Mouse (Mus musculus): ENCODE measurements around the gene Acbd3. TPM values are rescaled to one million over a fixed set of nuclear protein-coding genes. Genes with fewer than 3 reads are reported as not detected.

Gene Acbd3
- polyA plus RNA-seq (2015; fragmentation: Nextera tagmentation; extraction: Ambion mirVana) = 20.0 and 23.1 TPM in 2 replicates

DNA sequence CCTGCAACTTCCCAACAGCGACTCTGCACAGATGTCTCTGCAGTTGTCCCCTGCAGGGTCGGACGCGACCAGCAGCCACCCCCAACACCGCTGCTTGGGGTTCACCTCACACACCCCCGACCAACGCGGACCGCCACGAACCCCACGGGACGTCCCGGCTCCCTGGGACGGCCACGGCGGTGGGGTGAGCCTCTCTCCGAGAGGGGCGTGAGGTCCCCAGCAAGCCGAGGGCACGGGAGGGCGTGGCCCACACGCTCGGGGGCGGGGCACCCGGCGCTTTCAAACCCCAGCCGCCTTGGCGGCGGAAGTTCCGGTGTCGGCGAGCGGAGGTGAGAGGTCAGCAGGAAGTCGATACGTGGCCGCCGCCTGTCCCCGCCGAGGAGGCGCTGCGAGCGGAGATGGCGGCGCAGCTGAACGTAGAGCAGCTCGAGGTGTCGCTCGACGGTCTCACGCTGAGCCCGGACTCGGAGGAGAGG lies at the start of gene Acbd3:
TSS of gene Acbd3 (plus strand) at position 340 of the 476 bp plus-strand sequence.

DNA sequence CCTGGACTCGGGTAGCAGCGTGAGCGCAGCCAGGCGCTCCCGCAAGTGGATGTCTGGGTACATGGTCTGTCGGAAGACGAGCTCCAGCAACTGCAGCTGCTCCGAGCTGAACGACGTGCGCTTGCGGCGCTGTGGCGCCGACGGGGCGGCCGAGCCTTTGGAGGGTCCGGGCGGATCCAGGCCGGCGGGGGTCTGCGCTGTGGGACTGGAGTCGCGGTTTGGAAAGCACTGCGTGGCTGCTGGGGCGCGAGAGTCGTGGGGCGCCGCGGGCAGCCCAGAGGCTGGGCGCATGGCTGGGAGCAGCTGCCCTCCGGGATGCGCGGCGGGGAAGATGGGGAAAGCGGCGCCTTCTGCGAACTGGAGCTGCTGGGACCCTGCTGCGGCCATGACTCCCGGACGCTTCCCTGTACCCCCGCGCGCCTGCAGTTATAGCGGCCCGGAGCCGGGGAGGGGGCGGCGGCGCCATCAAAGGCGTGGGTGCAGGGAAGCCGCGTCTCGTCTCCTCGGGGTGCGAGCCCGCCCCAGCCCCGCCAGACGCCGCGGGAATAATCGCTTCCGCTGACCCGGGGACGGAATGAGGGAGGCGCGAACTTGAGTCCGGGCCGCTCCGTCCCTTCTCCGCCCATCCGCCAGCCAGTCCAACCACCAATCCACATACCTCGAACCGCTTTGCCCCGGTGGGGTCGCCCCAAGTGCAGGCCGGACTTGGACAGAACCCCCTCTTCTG lies 29.1 kb upstream of the Acbd3 start, which contains the start of gene Mixl1:
TSS of gene Mixl1 (minus strand) at position 409 of the 727 bp plus-strand sequence.

Other genes with a start within 250 kb of the Acbd3 start
- gene Stum, start 242.5 kb upstream of the Acbd3 start, polyA plus RNA-seq (2015; fragmentation: Nextera tagmentation; extraction: Ambion mirVana) = 26.7 and 28.8 TPM in 2 replicates
- 31.9 and 32.3 TPM in 2 replicates for gene Parp1, start 157.1 kb upstream of the Acbd3 start, polyA plus RNA-seq (2015; fragmentation: Nextera tagmentation; extraction: Ambion mirVana)
- 3.7 and 4.3 TPM in 2 replicates for gene Lin9, start 84.9 kb upstream of the Acbd3 start, polyA plus RNA-seq (2015; fragmentation: Nextera tagmentation; extraction: Ambion mirVana)
- gene Mixl1, start 29.0 kb upstream of the Acbd3 start, polyA plus RNA-seq (2015; fragmentation: Nextera tagmentation; extraction: Ambion mirVana) = 0.11 TPM in 1 of 2 replicates, not detected in the other
- gene H3f3a, start 87.9 kb downstream of the Acbd3 start, polyA plus RNA-seq (2015; fragmentation: Nextera tagmentation; extraction: Ambion mirVana) = 1,358 and 1,510 TPM in 2 replicates
- gene Sde2, start 125.1 kb downstream of the Acbd3 start, polyA plus RNA-seq (2015; fragmentation: Nextera tagmentation; extraction: Ambion mirVana) = 18.6 and 19.4 TPM in 2 replicates
- 0.22 and 0.23 TPM in 2 replicates for gene Lefty2, start 167.1 kb downstream of the Acbd3 start, polyA plus RNA-seq (2015; fragmentation: Nextera tagmentation; extraction: Ambion mirVana)
- gene Pycr2, start 178.2 kb downstream of the Acbd3 start, polyA plus RNA-seq (2015; fragmentation: Nextera tagmentation; extraction: Ambion mirVana) = 49.6 and 51.7 TPM in 2 replicates
- gene Lefty1, start 209.0 kb downstream of the Acbd3 start, polyA plus RNA-seq (2015; fragmentation: Nextera tagmentation; extraction: Ambion mirVana) = 5.5 and 7.8 TPM in 2 replicates
- gene Tmem63a, start 216.3 kb downstream of the Acbd3 start, polyA plus RNA-seq (2015; fragmentation: Nextera tagmentation; extraction: Ambion mirVana) = 29.7 and 31.1 TPM in 2 replicates

Data from urinary bladder, postnatal 0 days (tissue).